12 mouse cellular contexts compared by ENCODE assay signal in genomic region chr11:8706246-8707041, GRCm38 (mm10). TPM values are rescaled to one million over a fixed set of nuclear protein-coding genes. Genes with fewer than 3 reads are reported as not detected.
DNase-seq lines count a peak whose midpoint lies in the region; ATAC-seq and TF ChIP-seq lines count a peak whose summit lies in the region.
"Had no signal": no experiment of that assay in that cellular context is flagged by ENCODE, and none has a peak within 500 bp of the region (broad histone marks: within the 10 kb centered on the region; RNA-seq: fewer than 3 reads in every experiment).

No protein-coding gene starts in this region.

- H3K9ac ChIP-seq in forebrain, embryonic 15.5 days (replicated peaks): no peak overlapping the region
- H3K9ac ChIP-seq in forebrain, embryonic 13.5 days: no peak overlapping the region
- H3K9ac ChIP-seq in lung, embryonic 14.5 days: no peak overlapping the region
- H3K9ac ChIP-seq: midbrain, embryonic 15.5 days had no signal

- H3K27ac ChIP-seq in forebrain, embryonic 15.5 days (replicated peaks): no peak overlapping the region
- H3K27ac ChIP-seq in forebrain, embryonic 13.5 days: no peak overlapping the region
- H3K27ac ChIP-seq in lung, embryonic 14.5 days (ENCODE audit: low read depth): peak overlapping the region; percentile 27; the same call in 1 of the 2 replicates
- H3K27ac ChIP-seq: midbrain, embryonic 15.5 days had no signal

- H3K9me3 ChIP-seq in forebrain, embryonic 15.5 days: no peaks in the 10 kb centered on the region
- H3K9me3 ChIP-seq in forebrain, embryonic 13.5 days (replicated peaks): no peaks in the 10 kb centered on the region
- no peaks in the 10 kb centered on the region for H3K9me3 ChIP-seq in lung, embryonic 14.5 days (ENCODE audit: low read depth, low read length)
- H3K9me3 ChIP-seq: midbrain, embryonic 15.5 days had no signal

- no peaks in the 10 kb centered on the region for H3K27me3 ChIP-seq in forebrain, embryonic 15.5 days
- H3K27me3 ChIP-seq in forebrain, embryonic 13.5 days: no peaks in the 10 kb centered on the region
- no peaks in the 10 kb centered on the region for H3K27me3 ChIP-seq in lung, embryonic 14.5 days (ENCODE audit: insufficient read depth, low read length)
- H3K27me3 ChIP-seq: midbrain, embryonic 15.5 days had no signal

- no peaks in the 10 kb centered on the region for H3K4me1 ChIP-seq in forebrain, embryonic 15.5 days
- no peaks in the 10 kb centered on the region for H3K4me1 ChIP-seq in forebrain, embryonic 13.5 days
- H3K4me1 ChIP-seq in lung, embryonic 14.5 days (ENCODE audit: insufficient read depth): peaks cover 14% of the 10 kb centered on the region
- H3K4me1 ChIP-seq: midbrain, embryonic 15.5 days had no signal

- no peak overlapping the region for H3K4me3 ChIP-seq in forebrain, embryonic 15.5 days
- H3K4me3 ChIP-seq in forebrain, embryonic 13.5 days: no peak overlapping the region
- H3K4me3 ChIP-seq in lung, embryonic 14.5 days (ENCODE audit: low read depth, low read length): no peak overlapping the region
- H3K4me3 ChIP-seq: midbrain, embryonic 15.5 days had no signal

- ATAC-seq in forebrain, embryonic 15.5 days (replicated peaks): peak; percentile 48; the same call in 1 of the 2 replicates
- ATAC-seq in forebrain, embryonic 13.5 days: no peak
- no peak for ATAC-seq in lung, embryonic 14.5 days (ENCODE audit: insufficient read depth)
- ATAC-seq: activated CD4-positive, CD25-positive, alpha-beta regulatory T cell, adult 4 months; midbrain, embryonic 15.5 days had no signal

- H3K4me2 ChIP-seq in forebrain, embryonic 15.5 days (replicated peaks): no peak overlapping the region
- H3K4me2 ChIP-seq in forebrain, embryonic 13.5 days: no peak overlapping the region
- no peak overlapping the region for H3K4me2 ChIP-seq in lung, embryonic 14.5 days
- H3K4me2 ChIP-seq: midbrain, embryonic 15.5 days had no signal

- TF ChIP-seq CTCF in lung, embryonic 14.5 days (IDR thresholded peaks at IDR 0.05; ENCODE audit: low read depth): no peak

- WGBS in forebrain, embryonic 15.5 days: 67% methylated on average over 8 of the region's 8 CpGs
- 71% methylated on average over 8 of the region's 8 CpGs for WGBS in forebrain, embryonic 13.5 days
- WGBS in lung, embryonic 14.5 days: 47% methylated on average over 8 of the region's 8 CpGs

- peak; percentile 45 for DNase-seq in lung, embryonic 14.5 days
- DNase-seq in lung, postnatal 14 days: no peak
- DNase-seq in gastrocnemius, postnatal 25 days: peak; percentile 18
- peak; percentile 38 for DNase-seq in ovary, postnatal 36 days (ENCODE audit: low spot score)
- DNase-seq in left cerebral cortex, adult 8-10 months (ENCODE audit: low spot score in 2 of 2): no peak
- no peak for DNase-seq in thymus, postnatal 10 days (ENCODE audit: low spot score in 2 of 2)
- DNase-seq: cerebellum, postnatal 25 days; retina, postnatal 1 day had no signal

- no peaks in the 10 kb centered on the region for H3K36me3 ChIP-seq in forebrain, embryonic 15.5 days
- no peaks in the 10 kb centered on the region for H3K36me3 ChIP-seq in forebrain, embryonic 13.5 days (ENCODE audit: poor library complexity, severe bottlenecking)
- H3K36me3 ChIP-seq in lung, embryonic 14.5 days (ENCODE audit: insufficient read depth): no peaks in the 10 kb centered on the region
- H3K36me3 ChIP-seq: midbrain, embryonic 15.5 days had no signal

RNA-seq across cellular contexts. Expression of gene Tns3, which starts 42.1 kb away (rescaled TPM):
- polyA plus RNA-seq in forebrain, embryonic 15.5 days (2015; fragmentation: Nextera tagmentation; extraction: Ambion mirVana): 6.9 and 8.0 TPM in 2 replicates
- 6.6 and 7.3 TPM in 2 replicates for polyA plus RNA-seq in forebrain, embryonic 13.5 days (2015; fragmentation: Nextera tagmentation; extraction: Ambion mirVana)
- 34.7 and 41.0 TPM in 2 replicates for polyA plus RNA-seq in lung, embryonic 14.5 days (2014; fragmentation: Nextera tagmentation; extraction: Ambion mirVana)
- 1 to 10 TPM; 6.6 to 7.1 TPM for total RNA-seq in gastrocnemius, postnatal 25 days (2021)
- 10 to 100 TPM; 37.0 to 47.0 (median 41.1) TPM for total RNA-seq in left cerebral cortex, adult 8-10 months (2022)

Comparison
In these comparisons a context has a peak if more than half of its experiments do, and no peak if none do; other contexts are left out.
1. DNase-seq: peak in lung, embryonic 14.5 days (single experiment), gastrocnemius, postnatal 25 days (single experiment) and ovary, postnatal 36 days (single experiment); none in lung, postnatal 14 days (single experiment), left cerebral cortex, adult 8-10 months (0 of 2) and thymus, postnatal 10 days (0 of 2).